Mouse (Mus musculus) midbrain, embryonic 14.5 days (tissue): ENCODE results near the gene Tac1. TPM values are rescaled to one million over a fixed set of nuclear protein-coding genes. Genes with fewer than 3 reads are reported as not detected.
A peak's percentile ranks its signal among the peaks of the same experiment; 100 is the strongest.
"Not testable (repeated sequence)": the region's sequence is repeated elsewhere in the genome, so short reads cannot be mapped to it uniquely, and the experiment has no call there.

ENCODE experiments used
- ATAC-seq: fragments of 200-750 bp; cut with Nextera tagmentation; 2 replicates; pipeline ENCODE4 v1.8.0; 2017; ENCODE audit warnings: moderate number of reproducible peaks, moderate library complexity; ENCODE audit not compliant: low FRiP score, low TSS enrichment
- DNase-seq: peaks from one replicate; pipeline ENCODE4 v3.0.0-alpha.2; 2015
- H3K27ac ChIP-seq: fragments of 300-500 bp; sonication (generic); replicated peaks from 2 replicates; pipeline ENCODE4 v1.5.1; 2014; ENCODE audit warnings: mild to moderate bottlenecking, low read depth, low read length, moderate library complexity
- H3K27me3 ChIP-seq: fragments of 300-500 bp; sonication (generic); 2 replicates; pipeline ENCODE4 v1.6.1; 2014; ENCODE audit warnings: low read length, control low read depth, mixed read lengths; ENCODE audit not compliant: control insufficient read depth, insufficient read depth
- H3K36me3 ChIP-seq: fragments of 300-500 bp; sonication (generic); 2 replicates; pipeline ENCODE4 v1.6.1; 2014; ENCODE audit warnings: low read length, control low read depth; ENCODE audit not compliant: control insufficient read depth, insufficient read depth
- H3K4me1 ChIP-seq: fragments of 300-500 bp; sonication (generic); 2 replicates; pipeline ENCODE4 v1.6.1; 2014; ENCODE audit warnings: mild to moderate bottlenecking, antibody characterized with exemption, low read length, control low read depth; ENCODE audit not compliant: control insufficient read depth, insufficient read depth
- H3K4me2 ChIP-seq: fragments of 300-500 bp; sonication (generic); 2 replicates; pipeline ENCODE4 v1.6.1; 2014; ENCODE audit warnings: mild to moderate bottlenecking, low read length, moderate library complexity
- H3K4me3 ChIP-seq: fragments of 300-500 bp; sonication (generic); replicated peaks from 2 replicates; pipeline ENCODE4 v1.5.1; 2014; ENCODE audit warnings: low read depth, low read length
- H3K9ac ChIP-seq: fragments of 300-500 bp; sonication (generic); replicated peaks from 2 replicates; pipeline ENCODE4 v1.6.1; 2014; ENCODE audit warnings: mild to moderate bottlenecking, low read length, moderate library complexity
- H3K9me3 ChIP-seq: fragments of 300-500 bp; sonication (generic); 2 replicates; pipeline ENCODE4 v1.6.1; 2016; ENCODE audit warnings: low read length, control low read depth, mixed read lengths; ENCODE audit not compliant: control insufficient read depth
- WGBS: fragments of 180-500 bp; shearing (Covaris S2); extraction: QIAGEN DNeasy Blood & Tissue Kit; methylation state at CpG from one replicate; pipeline ENCODE4 v1.1.7; 2014; 5-methylcytosine and 5-hydroxymethylcytosine counted together
- polyA plus RNA-seq: library from polyadenylated mRNA; unstranded; fragments of >200 nt; fragmentation: Nextera tagmentation; extraction: Ambion mirVana; gene quantifications from 2 replicates; pipeline ENCODE4 v1.2.1, GENCODE M21; 2014

Tac1 gene
- 94.9 and 114 TPM in 2 replicates for polyA plus RNA-seq

DNA sequence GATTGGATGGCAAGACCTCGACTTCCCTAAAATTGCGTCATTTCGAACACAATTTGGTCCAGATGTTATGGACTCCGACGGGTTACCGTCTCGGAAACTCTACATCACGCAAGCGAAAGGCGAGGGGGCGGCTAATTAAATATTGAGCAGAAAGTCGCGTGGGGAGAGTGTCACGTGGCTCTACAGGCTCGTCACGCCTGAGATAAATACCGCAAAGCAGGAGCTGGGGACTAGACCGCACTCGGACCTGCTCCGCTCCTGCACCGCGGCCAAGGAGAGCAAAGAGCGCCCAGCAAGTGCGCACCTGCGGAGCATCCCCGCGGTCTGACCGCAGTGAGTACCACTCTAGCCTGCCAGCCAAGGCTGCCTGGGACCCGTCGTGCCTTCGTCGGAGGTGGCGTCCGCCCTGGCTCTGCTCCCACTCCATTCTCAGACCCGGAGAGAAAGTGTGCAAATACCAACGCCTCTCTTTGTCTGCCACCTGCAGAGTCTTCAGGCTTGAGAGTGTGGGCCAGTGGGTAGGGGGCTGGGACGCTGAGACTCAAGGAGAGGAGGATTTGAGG is at the start of gene Tac1:
Tac1 (plus strand) TSS at position 51 of the 563 bp plus-strand sequence.
- Histone ChIP-seq H3K4me2 (peak within 1 kb of the TSS; percentile 76), H3K9ac (peak within 1 kb of the TSS; percentile 21), H3K4me3 (peak within 1 kb of the TSS; percentile 41), H3K9me3 (no peaks in the 10 kb centered on the region), H3K27me3 (peaks cover 29% of the 10 kb centered on the region), H3K4me1 (peaks cover 13% of the 10 kb centered on the region), H3K36me3 (no peaks in the 10 kb centered on the region), H3K27ac (no peak within 1 kb of the TSS)
- peak; percentile 72 for ATAC-seq
- peak; percentile 59 for DNase-seq
- WGBS, result under 1% methylated on average over 37 of the region's 37 CpGs

DNA sequence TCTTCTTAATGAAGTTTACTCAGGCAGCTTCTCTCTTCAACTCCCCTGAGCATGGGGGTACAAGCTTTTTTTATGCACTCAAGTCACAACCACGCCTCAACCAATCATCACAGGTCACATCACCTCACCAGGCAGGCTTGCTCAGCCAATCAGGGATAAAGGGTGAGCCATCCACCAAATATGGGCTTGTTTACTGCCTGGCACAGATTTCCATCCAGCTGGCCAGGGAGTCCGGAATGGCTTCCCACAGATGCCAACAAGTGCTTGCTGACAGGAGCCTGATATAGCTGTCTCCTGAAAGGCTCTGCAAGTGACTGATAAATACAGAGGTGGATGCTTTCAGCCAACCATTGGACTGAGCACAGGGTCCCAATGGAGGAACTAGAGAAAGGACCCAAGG is 11.2 kb upstream of the Tac1 start:
- WGBS, result 84% methylated on average over 2 of the region's 2 CpGs
- not testable (repeated sequence) for H3K27ac ChIP-seq, H3K36me3 ChIP-seq, H3K27me3 ChIP-seq, H3K9me3 ChIP-seq, H3K9ac ChIP-seq, H3K4me3 ChIP-seq, H3K4me1 ChIP-seq, H3K4me2 ChIP-seq, ATAC-seq, DNase-seq

DNA sequence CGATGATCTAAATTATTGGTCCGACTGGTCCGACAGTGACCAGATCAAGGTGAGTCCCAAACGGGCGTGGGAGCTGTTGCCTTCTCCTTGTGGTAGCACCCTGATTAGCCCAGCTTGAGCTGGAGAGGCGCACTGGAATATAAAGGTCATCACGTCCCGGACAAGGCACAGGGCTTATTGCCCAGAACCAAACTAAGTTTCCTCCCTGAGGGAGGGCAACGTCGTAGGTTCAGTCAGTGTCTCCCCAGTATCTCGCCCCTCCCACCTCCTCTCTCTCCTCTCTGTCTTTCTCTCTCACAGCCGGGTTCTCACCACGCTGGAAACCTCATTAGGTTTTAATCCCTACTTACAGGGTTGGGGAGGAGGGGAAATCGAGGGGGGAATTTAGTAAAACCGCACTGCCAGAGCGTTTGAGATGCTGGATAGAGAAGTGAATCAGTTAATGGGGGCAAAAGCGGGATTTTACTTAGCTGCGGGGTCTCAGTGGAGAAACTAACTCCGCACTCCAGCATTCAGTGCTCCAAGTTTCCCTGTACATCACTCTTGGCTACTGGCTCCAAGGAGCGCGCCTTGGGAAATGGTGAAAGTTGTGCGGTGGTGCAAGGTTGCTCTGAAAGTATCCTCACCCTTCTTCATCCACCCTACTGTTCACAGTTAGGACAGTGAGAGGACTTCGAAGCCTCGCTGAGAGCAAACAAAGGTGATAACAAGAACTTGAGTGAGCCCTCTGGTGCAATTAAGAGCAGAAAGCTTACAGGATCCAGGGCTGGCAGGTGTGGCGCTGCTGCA is 1.2 kb downstream of the Tac1 start:
- peak; percentile 49 for DNase-seq
- H3K36me3 ChIP-seq, result no peaks in the 10 kb centered on the region
- H3K4me2 ChIP-seq, result peak overlapping the region; percentile 76
- H3K9ac ChIP-seq, result peak overlapping the region; percentile 21; the same call in 1 of the 2 replicates
- H3K4me3 ChIP-seq, result peak overlapping the region; percentile 41
- peak; percentile 39; the same call in 1 of the 2 replicates for ATAC-seq
- peaks cover 13% of the 10 kb centered on the region for H3K4me1 ChIP-seq
- no peaks in the 10 kb centered on the region for H3K9me3 ChIP-seq
- peaks cover 29% of the 10 kb centered on the region for H3K27me3 ChIP-seq
- 1% methylated on average over 25 of the region's 25 CpGs for WGBS
- H3K27ac ChIP-seq, result no peak overlapping the region

DNA sequence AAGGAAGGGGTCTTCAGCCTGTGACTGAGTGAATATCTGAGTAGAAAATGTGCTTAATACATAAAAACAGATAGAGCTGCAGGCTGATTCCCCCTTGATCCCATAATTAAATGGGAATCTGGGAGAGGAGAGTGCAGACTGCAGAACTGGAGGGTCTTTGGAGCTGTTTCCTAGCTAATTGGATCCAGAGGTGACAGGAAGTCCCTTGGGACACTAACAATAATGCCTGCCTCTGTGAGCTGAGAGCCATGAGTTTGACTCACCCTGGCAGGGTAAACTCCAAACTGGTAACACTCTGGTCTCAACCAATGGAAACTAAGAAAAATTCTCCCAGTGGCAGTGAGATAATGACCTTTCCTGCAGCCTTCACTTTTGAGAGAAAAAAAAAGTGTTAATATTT is 3.5 kb downstream of the Tac1 start:
- peaks cover 13% of the 10 kb centered on the region for H3K4me1 ChIP-seq
- H3K36me3 ChIP-seq, result no peaks in the 10 kb centered on the region
- DNase-seq (peak; percentile 70), ATAC-seq (peak; percentile 70; the same call in 1 of the 2 replicates)
- H3K4me3 ChIP-seq, result no peak overlapping the region
- no peak overlapping the region for H3K27ac ChIP-seq
- peaks cover 29% of the 10 kb centered on the region for H3K27me3 ChIP-seq
- no peaks in the 10 kb centered on the region for H3K9me3 ChIP-seq
- H3K9ac ChIP-seq, result no peak overlapping the region
- no peak overlapping the region for H3K4me2 ChIP-seq

DNA sequence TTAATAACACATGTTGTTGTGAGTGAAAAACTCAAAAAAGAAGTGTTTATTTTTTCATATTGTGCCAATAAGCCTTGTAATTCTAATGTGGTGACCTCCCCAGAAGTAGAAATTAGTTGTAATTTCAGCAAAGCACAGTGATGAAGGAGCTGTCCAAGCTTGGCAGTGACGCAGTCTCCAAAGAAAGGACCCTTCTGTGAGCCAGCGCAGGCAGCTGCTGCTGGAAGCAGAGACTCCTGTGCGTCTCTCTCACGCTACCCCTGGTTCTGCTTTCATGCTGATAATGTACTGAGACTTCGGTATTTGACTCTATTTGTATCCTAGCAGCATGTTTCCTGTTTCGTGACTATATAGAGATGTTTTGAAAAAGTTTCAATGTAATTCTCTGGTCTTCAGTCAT is 7.8 kb downstream of the Tac1 start:
- H3K4me2 ChIP-seq, result no peak overlapping the region
- no peak for DNase-seq
- no peak for ATAC-seq

DNA sequence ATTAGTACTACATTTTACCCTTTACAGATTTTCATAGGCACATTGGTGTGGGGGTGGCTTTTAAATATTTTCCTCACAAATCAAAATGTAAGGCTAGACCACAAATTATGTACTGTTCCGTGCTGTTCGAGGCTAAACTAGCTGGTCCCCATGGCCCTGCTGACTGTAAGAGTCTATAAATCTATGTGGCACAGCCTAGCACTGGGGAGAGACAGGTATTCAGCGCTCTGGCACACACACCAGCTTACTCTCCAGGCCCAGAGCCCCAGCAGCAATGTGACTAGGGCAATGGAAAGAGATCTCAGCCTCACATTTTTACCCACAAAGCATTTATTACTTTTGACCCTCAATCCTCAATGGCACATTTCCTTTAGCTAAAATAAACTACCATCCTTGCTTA is 9.9 kb downstream of the Tac1 start:
- ATAC-seq, result no peak
- no peak overlapping the region for H3K4me2 ChIP-seq
- H3K27ac ChIP-seq, result no peak overlapping the region
- no peaks in the 10 kb centered on the region for H3K9me3 ChIP-seq
- no peak overlapping the region for H3K9ac ChIP-seq
- no peak overlapping the region for H3K4me3 ChIP-seq
- 87% methylated on average over 3 of the region's 3 CpGs for WGBS
- H3K36me3 ChIP-seq, result no peaks in the 10 kb centered on the region
- no peak for DNase-seq
- no peaks in the 10 kb centered on the region for H3K4me1 ChIP-seq
- no peaks in the 10 kb centered on the region for H3K27me3 ChIP-seq

More for the DNA sequence above, 7.8 kb downstream of the Tac1 start:
- no peaks in the 10 kb centered on the region for H3K4me1 ChIP-seq
- WGBS, result 51% methylated on average over 6 of the region's 6 CpGs
- no peak overlapping the region for H3K27ac ChIP-seq
- H3K4me3 ChIP-seq, result no peak overlapping the region
- no peaks in the 10 kb centered on the region for H3K27me3 ChIP-seq
- H3K9ac ChIP-seq, result no peak overlapping the region
- no peaks in the 10 kb centered on the region for H3K36me3 ChIP-seq
- H3K9me3 ChIP-seq, result no peaks in the 10 kb centered on the region

DNA sequence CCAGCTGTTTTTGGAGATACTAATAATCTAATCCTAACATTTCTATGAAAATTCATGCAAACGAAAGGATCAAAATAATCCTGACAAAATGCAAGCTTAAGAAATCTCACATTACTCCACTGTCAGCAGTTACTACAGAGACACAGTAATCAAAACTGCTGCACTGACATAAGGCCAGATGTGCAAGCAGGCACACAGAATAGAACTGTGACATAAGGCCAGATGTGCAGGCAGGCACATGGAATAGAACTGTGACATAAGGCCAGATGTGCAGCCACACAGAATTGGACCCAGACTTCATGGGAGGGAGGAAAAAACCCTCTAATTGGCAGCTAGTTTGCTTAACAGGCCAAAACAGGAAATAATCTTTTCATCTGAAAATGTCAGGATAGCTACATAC is 16.5 kb downstream of the Tac1 start:
- H3K27me3 ChIP-seq, result no peaks in the 10 kb centered on the region
- WGBS, result 72% methylated on average over 1 of the region's 1 CpGs
- no peak overlapping the region for H3K4me3 ChIP-seq
- no peaks in the 10 kb centered on the region for H3K4me1 ChIP-seq
- no peak overlapping the region for H3K9ac ChIP-seq
- H3K4me2 ChIP-seq, result no peak overlapping the region
- no peaks in the 10 kb centered on the region for H3K36me3 ChIP-seq
- H3K9me3 ChIP-seq, result no peaks in the 10 kb centered on the region
- no peak for DNase-seq
- ATAC-seq, result no peak
- no peak overlapping the region for H3K27ac ChIP-seq

DNA sequence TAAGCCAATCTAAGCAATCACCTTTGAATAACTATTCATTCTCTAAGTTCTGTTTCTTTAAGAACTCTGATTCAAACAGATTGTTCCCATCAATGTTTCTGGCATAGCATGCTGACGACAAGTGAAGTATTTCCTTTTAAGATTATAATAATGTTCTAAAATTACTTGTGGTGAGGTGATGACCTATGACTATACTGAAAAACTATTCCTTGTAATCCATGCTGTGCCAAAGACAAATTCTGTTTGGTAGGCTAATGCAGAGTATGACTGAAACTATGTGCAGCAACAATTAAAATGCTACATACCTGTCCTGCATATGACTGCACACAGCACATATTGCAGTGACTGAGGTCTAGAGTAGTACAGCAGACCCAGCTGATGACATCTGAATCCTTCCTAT is 23.4 kb downstream of the Tac1 start:
- ATAC-seq, result no peak
- no peak overlapping the region for H3K4me3 ChIP-seq
- WGBS, result 88% methylated on average over 1 of the region's 1 CpGs

DNA sequence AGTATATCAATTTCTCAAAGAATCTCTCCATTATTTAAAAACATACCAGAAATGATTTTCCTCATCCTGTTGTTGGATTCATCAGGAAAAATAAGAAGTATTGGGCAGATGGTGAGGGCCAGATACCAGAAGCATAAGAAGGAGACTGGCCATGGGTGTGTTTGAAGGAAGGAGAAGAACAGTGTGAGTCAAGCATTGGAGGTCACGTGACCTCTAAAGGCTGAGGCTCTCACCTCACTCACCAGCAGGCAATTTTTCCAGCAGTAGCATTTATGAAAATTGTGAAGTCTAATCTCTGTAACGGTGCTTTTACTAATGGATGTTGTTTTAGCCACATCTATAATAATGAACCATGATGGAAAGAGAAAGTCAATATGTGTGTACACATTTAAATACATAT is 39.8 kb downstream of the Tac1 start:
- no peak for DNase-seq
- ATAC-seq, result no peak
- no peaks in the 10 kb centered on the region for H3K27me3 ChIP-seq
- H3K4me2 ChIP-seq, result no peak overlapping the region
- no peaks in the 10 kb centered on the region for H3K4me1 ChIP-seq
- H3K4me3 ChIP-seq, result no peak overlapping the region
- no peak overlapping the region for H3K9ac ChIP-seq
- H3K36me3 ChIP-seq, result no peaks in the 10 kb centered on the region
- H3K27ac ChIP-seq, result no peak overlapping the region
- no peaks in the 10 kb centered on the region for H3K9me3 ChIP-seq
- WGBS, result 92% methylated on average over 2 of the region's 2 CpGs

More for the DNA sequence above, 23.4 kb downstream of the Tac1 start:
- Histone ChIP-seq H3K27ac (no peak overlapping the region), H3K4me1 (no peaks in the 10 kb centered on the region), H3K36me3 (no peaks in the 10 kb centered on the region), H3K27me3 (no peaks in the 10 kb centered on the region), H3K9me3 (no peaks in the 10 kb centered on the region), H3K4me2 (no peak overlapping the region), H3K9ac (no peak overlapping the region)
- DNase-seq, result no peak
